In genomic region chr16:54229445-54230208, GRCm38 (mm10) we compare ENCODE assay signal across 24 mouse cellular contexts.
"Had no signal": no experiment of that assay in that cellular context is flagged by ENCODE, and none has a peak within 500 bp of the region (broad histone marks: within the 10 kb centered on the region; RNA-seq: fewer than 3 reads in every experiment).

No protein-coding gene starts in this region.

- H3K36me3 ChIP-seq: heart, embryonic 10.5 days; heart, embryonic 12.5 days; hindbrain, embryonic 10.5 days; hindbrain, embryonic 12.5 days; limb, embryonic 13.5 days; limb, embryonic 15.5 days; liver, embryonic 12.5 days had no signal

- DNase-seq: gastrocnemius, adult 2 months; gastrocnemius, postnatal 10 days; gastrocnemius, postnatal 25 days; heart, adult 18-20 months; heart, postnatal 10 days; heart, postnatal 4 days; kidney, adult 11 months; kidney, adult 2 months; kidney, postnatal 10 days; kidney, postnatal 36 days; layer of hippocampus, adult 9-11 months; layer of hippocampus, postnatal 36 days; left cerebral cortex, postnatal 4 days had no signal

- H3K4me2 ChIP-seq: heart, embryonic 12.5 days; hindbrain, embryonic 12.5 days; hindbrain, embryonic 14.5 days; limb, embryonic 13.5 days; limb, embryonic 15.5 days; liver, embryonic 12.5 days had no signal

- H3K4me1 ChIP-seq: heart, embryonic 10.5 days; heart, embryonic 12.5 days; hindbrain, embryonic 10.5 days; hindbrain, embryonic 12.5 days; limb, embryonic 13.5 days; limb, embryonic 15.5 days; liver, embryonic 12.5 days had no signal

- H3K9me3 ChIP-seq: heart, embryonic 10.5 days; hindbrain, embryonic 10.5 days; hindbrain, embryonic 12.5 days; limb, embryonic 13.5 days; limb, embryonic 15.5 days; liver, embryonic 12.5 days had no signal

- H3K9ac ChIP-seq: heart, embryonic 12.5 days; hindbrain, embryonic 12.5 days; hindbrain, embryonic 14.5 days; limb, embryonic 13.5 days; limb, embryonic 15.5 days; liver, embryonic 12.5 days; liver, embryonic 14.5 days had no signal

- ATAC-seq: hindbrain, embryonic 16.5 days; inflammation-experienced regulatory T-cells, adult 6 months; liver, embryonic 12.5 days had no signal

- H3K4me3 ChIP-seq: gastrocnemius, adult 2 months; heart, embryonic 10.5 days; heart, embryonic 12.5 days; hindbrain, embryonic 10.5 days; hindbrain, embryonic 12.5 days; limb, embryonic 13.5 days; limb, embryonic 15.5 days; liver, embryonic 12.5 days had no signal

- H3K27me3 ChIP-seq: heart, embryonic 12.5 days; hindbrain, embryonic 12.5 days; limb, embryonic 13.5 days; limb, embryonic 15.5 days; liver, embryonic 12.5 days had no signal

- H3K27ac ChIP-seq: gastrocnemius, adult 2 months; heart, embryonic 10.5 days; hindbrain, embryonic 10.5 days; hindbrain, embryonic 12.5 days; hindbrain, embryonic 14.5 days; limb, embryonic 13.5 days; limb, embryonic 15.5 days; liver, embryonic 12.5 days; liver, embryonic 14.5 days had no signal
